Mouse (Mus musculus) R1 (cell line): ENCODE measurements around the gene Hspa12b.
A peak's percentile ranks its signal among the peaks of the same experiment; 100 is the strongest.

Source experiments
- DNase-seq: peaks from one replicate; pipeline ENCODE4 v3.0.0-alpha.2; 2018; ENCODE audit warnings: low read depth, low spot score

The Hspa12b gene

GRCm38 (mm10) chr2:131148353-131149253 is 21.5 kb downstream of the Hspa12b start:
- DNase-seq = no peak

DNA sequence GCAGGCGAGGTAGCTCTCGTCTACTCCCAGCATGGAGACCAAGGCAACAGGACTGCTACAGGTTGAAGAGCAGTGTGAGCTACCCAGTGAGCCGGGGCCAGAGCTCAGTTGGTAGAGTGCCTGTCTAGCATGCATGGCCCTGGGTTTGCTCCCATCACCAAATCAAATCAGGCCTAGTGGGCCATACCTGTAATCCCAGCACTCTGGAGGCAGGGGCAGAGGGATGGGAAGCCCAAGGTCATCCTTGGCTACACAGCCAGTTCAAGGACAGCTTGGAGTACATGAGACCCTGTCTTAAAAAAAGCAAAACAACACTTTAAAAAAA is 22.1 kb downstream of the Hspa12b start:
- DNase-seq = no peak

GRCm38 (mm10) chr2:131152166-131152730 is 25.2 kb downstream of the Hspa12b start:
- peak; percentile 98 for DNase-seq

- no peak for DNase-seq
Observed at GRCm38 (mm10) chr2:131154036-131154435, 27.0 kb downstream of the Hspa12b start.

DNA sequence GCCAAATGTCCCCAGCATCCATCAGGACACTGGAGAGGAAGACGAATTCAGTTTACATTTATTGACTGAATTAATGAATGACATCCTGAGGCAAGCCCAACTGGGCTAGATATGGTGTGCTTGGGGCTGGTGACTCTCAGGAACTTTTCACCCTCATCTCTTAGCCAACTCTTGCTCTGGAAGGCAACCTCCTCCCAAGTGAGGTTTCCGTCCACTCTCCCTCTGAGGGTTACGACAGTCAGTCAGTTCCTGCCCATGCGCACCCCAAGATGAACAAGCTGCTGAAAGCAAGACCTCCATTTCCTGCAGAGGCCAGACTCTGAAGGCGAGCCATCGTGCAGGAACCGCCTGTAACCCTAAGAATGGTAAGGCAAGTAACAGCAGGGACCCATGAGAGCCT is 29.9 kb downstream of the Hspa12b start:
- DNase-seq = no peak

GRCm38 (mm10) chr2:131159491-131159910 is 32.4 kb downstream of the Hspa12b start:
- no peak for DNase-seq

- DNase-seq = peak; percentile 99
Observed at GRCm38 (mm10) chr2:131159938-131160581, 33.0 kb downstream of the Hspa12b start, which contains the start of gene 1700037H04Rik. 1700037H04Rik (minus strand) TSS chr2:131160081.

DNA sequence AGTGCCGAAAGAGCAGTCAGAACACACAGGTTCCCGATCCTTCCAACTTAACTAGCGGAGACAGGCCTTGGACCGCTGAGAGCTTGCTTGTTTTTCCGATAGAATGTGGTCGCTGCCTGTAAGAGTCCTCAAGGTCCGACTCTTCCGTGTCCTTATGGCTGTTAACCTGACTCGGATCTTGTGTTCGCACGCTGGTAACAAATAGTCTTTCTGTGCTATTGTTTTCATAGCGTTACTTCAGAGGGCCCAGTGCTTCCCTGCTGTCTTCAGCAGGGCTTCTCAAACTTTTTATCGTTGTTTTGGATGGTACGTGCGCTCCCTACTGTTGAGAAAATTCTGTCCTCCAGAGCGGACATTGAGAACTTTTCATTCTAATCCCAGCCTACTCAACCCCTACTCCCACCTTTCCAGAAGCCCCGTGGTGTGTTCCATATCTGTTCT is 33.6 kb downstream of the Hspa12b start:
- no peak for DNase-seq

- DNase-seq = no peak
Observed at GRCm38 (mm10) chr2:131163924-131164323, 36.8 kb downstream of the Hspa12b start.

- no peak for DNase-seq
Observed at GRCm38 (mm10) chr2:131166172-131166571, 39.1 kb downstream of the Hspa12b start.

DNA sequence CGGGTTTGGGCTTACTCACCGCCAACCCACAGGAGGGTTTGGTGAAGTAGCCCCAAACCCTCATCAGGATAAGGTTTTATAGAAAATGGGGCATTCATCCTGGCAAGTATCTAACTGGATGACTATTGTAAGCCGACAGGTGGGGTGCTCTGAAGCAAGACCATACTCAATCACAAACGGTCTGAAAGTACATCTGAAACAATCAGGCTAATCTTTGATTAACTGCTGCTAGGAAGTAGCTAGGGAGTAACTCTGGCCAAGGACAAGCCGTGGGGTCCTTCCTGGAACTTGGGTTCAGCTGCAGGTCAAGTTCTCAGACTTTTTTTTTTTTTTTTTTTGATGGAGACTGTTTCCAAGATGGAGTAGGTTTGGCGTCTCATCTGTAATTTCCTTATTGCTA is 40.9 kb downstream of the Hspa12b start:
- peak; percentile 61 for DNase-seq

- peak; percentile 81 for DNase-seq
Observed at GRCm38 (mm10) chr2:131168914-131169313, 41.8 kb downstream of the Hspa12b start.

- peak; percentile 75 for DNase-seq
Observed at GRCm38 (mm10) chr2:131170936-131171335, 43.9 kb downstream of the Hspa12b start.

GRCm38 (mm10) chr2:131171401-131172104 is 44.5 kb downstream of the Hspa12b start:
- DNase-seq = peak; percentile 59

GRCm38 (mm10) chr2:131172322-131172721 is 45.2 kb downstream of the Hspa12b start:
- no peak for DNase-seq

DNA sequence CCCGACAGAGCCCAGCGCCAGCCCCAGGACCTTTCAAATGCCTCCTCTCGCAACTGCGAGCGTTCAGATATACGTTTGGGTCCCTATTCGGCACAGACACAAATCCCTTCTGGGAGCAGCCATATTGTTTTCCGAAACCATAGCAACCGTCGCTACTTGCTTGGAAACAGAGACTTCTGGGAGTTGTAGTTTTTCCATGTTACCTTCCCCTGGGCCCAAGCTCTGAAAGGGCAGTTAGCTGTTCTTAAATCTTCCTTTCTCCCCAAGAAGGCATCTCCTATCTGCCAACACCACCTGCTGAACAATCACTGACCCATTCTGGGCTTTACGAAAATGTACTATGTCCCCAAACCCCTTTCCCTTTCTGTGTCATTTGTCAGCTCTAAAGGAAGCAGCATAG is 47.6 kb downstream of the Hspa12b start:
- DNase-seq = peak; percentile 87

- DNase-seq = peak; percentile 43
Observed at GRCm38 (mm10) chr2:131175286-131175944, 48.3 kb downstream of the Hspa12b start.

DNA sequence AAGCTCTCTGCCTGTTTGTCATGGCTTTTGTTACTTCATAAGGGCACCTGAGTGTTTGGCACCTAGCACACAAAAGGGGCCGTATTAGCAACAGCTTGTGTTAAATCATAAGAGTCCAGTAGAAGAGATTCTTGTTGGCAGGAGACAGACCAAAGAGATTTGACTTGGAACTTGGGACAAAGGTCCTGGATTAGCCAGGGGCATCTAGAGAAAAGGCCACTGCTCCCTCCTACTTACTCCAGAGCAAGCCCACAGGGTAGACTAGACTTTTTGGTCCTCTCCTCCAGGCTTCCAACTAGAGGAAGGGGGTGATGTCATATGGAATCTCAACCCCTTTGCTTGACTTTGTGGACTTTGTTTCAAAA is 48.8 kb downstream of the Hspa12b start:
- no peak for DNase-seq

- peak; percentile 51 for DNase-seq
Observed at GRCm38 (mm10) chr2:131176491-131176890, 49.4 kb downstream of the Hspa12b start.

GRCm38 (mm10) chr2:131177932-131178331 is 50.9 kb downstream of the Hspa12b start:
- no peak for DNase-seq

DNA sequence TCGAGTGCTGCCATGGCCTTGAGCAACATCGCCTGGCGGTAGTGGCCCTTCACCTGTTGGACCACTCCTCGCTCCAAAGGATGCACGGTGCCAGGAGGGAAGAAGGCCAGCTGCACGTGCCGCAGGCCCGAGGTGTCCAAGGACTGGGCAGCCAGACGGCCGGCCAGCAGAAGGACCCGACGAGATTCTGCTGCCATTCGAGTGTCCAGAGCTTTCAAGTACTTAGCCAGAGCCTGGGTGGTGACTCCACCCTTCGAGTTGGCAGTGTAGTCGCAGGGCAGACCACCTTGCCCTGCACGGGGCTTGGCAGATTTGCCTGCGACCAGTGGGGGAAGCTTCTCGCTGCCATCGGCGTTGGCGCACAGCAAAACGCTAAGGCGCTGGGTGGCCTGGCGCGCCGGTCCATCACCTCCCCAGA is 51.8 kb downstream of the Hspa12b start:
- no peak for DNase-seq
